In the genomic region with DNA sequence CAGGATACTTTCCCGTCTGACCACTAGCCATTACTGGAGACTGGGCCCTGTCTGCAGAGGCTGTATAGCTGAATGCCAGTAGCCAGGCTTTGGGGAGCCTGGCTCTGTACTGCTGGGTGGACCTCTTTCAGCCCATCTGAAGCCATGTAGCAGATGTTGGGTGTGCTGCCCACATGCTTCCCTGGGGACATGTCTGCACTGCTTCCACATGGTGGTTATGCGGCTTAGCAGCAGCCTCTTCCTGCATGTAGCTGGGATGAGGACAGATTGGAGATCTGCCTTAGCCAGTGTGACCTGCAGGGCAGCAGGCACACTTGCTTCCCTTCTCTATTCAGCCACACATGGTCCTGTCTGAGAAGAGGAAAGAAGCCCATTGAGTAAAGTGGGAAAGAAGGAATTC, we compare ENCODE assay signal across 35 mouse cellular contexts. TPM values are rescaled to one million over a fixed set of nuclear protein-coding genes. Genes with fewer than 3 reads are reported as not detected.
DNase-seq lines count a peak whose midpoint lies in the region; ATAC-seq and TF ChIP-seq lines count a peak whose summit lies in the region.
"Had no signal": no experiment of that assay in that cellular context is flagged by ENCODE, and none has a peak within 500 bp of the region (broad histone marks: within the 10 kb centered on the region; RNA-seq: fewer than 3 reads in every experiment).

No protein-coding gene starts in this region.

- peaks cover 63% of the 10 kb centered on the region for H3K36me3 ChIP-seq in embryonic facial prominence, embryonic 13.5 days
- H3K36me3 ChIP-seq in embryonic facial prominence, embryonic 10.5 days (replicated peaks): peaks cover 87% of the 10 kb centered on the region

- no peaks in the 10 kb centered on the region for H3K27me3 ChIP-seq in embryonic facial prominence, embryonic 13.5 days
- no peaks in the 10 kb centered on the region for H3K27me3 ChIP-seq in embryonic facial prominence, embryonic 10.5 days (replicated peaks; ENCODE audit: low read depth, poor library complexity, severe bottlenecking)
- H3K27me3 ChIP-seq: embryonic facial prominence, embryonic 15.5 days; forebrain, embryonic 12.5 days; forebrain, embryonic 15.5 days; heart, embryonic 13.5 days; hindbrain, embryonic 12.5 days had no signal

- H3K9me3 ChIP-seq in embryonic facial prominence, embryonic 13.5 days: no peaks in the 10 kb centered on the region
- no peaks in the 10 kb centered on the region for H3K9me3 ChIP-seq in embryonic facial prominence, embryonic 10.5 days
- H3K9me3 ChIP-seq: embryonic facial prominence, embryonic 15.5 days; forebrain, embryonic 12.5 days; forebrain, embryonic 15.5 days; heart, embryonic 10.5 days; heart, embryonic 13.5 days; hindbrain, embryonic 12.5 days had no signal

- no peak for TF ChIP-seq POLR2A in embryonic fibroblast, embryonic 13.5 days (IDR thresholded peaks at IDR 0.05; ENCODE audit: low read depth, low read length)

- H3K4me2 ChIP-seq in embryonic facial prominence, embryonic 13.5 days: no peak overlapping the region
- H3K4me2 ChIP-seq: embryonic facial prominence, embryonic 15.5 days; forebrain, embryonic 12.5 days; forebrain, embryonic 15.5 days; heart, embryonic 13.5 days; hindbrain, embryonic 12.5 days had no signal

- no peak for DNase-seq in embryonic facial prominence, embryonic 10.5 days (ENCODE audit: low spot score)
- no peak for DNase-seq in layer of hippocampus, adult 2 months (ENCODE audit: low spot score in 2 of 2)
- no peak for DNase-seq in layer of hippocampus, adult 18-20 months (ENCODE audit: low spot score in 2 of 2)
- DNase-seq in 3T3-L1 (ENCODE audit: low read depth, low spot score): peak; percentile 62
- DNase-seq in yolk sac, embryonic 10.5 days (ENCODE audit: low spot score): no peak
- no peak for DNase-seq in thymus, postnatal 4 days
- DNase-seq: adrenal gland, adult 8-10 months; adrenal gland, postnatal 25 days; B cell, adult 2 months; cerebellum, adult 11-12 months; cerebellum, adult 8-10 months; cerebellum, postnatal 10 days; cerebellum, postnatal 36 days; embryo, embryonic 11 days; gastrocnemius, postnatal 25 days; heart, adult 2 months; heart, postnatal 14 days had no signal

- peaks cover 12% of the 10 kb centered on the region; the same call in 1 of the 2 replicates for H3K4me1 ChIP-seq in embryonic facial prominence, embryonic 13.5 days
- H3K4me1 ChIP-seq in embryonic facial prominence, embryonic 10.5 days: no peaks in the 10 kb centered on the region
- H3K4me1 ChIP-seq in embryonic fibroblast, embryonic 13.5 days (ENCODE audit: control insufficient read depth, insufficient read depth, low read length): peaks cover 27% of the 10 kb centered on the region
- H3K4me1 ChIP-seq: forebrain, embryonic 12.5 days; heart, embryonic 10.5 days had no signal

- H3K9ac ChIP-seq in embryonic facial prominence, embryonic 13.5 days: 0 out of 2 replicates have a peak overlapping the region, but pooled peaks have one; percentile 27
- H3K9ac ChIP-seq: embryonic facial prominence, embryonic 15.5 days; forebrain, embryonic 12.5 days; forebrain, embryonic 15.5 days; heart, embryonic 13.5 days; hindbrain, embryonic 12.5 days had no signal

- WGBS in embryonic facial prominence, embryonic 13.5 days: 81% methylated on average over 2 of the region's 2 CpGs
- 83% methylated on average over 2 of the region's 2 CpGs for WGBS in embryonic facial prominence, embryonic 10.5 days

- no peak for ATAC-seq in embryonic facial prominence, embryonic 13.5 days (ENCODE audit: insufficient number of reproducible peaks, insufficient read depth, low FRiP score, low TSS enrichment, low read depth)
- ATAC-seq: activated CD4-positive, CD25-positive, alpha-beta regulatory T cell, adult 4 months; CD4-positive, CD25-positive, alpha-beta regulatory T cell, adult 4 months; forebrain, embryonic 15.5 days; hindbrain, postnatal 0 days; inflammation-experienced regulatory T-cells, adult 6 months had no signal

- TF ChIP-seq CTCF in layer of hippocampus, adult 2 months (conservative IDR thresholded peaks at IDR 0.05): no peak
- no peak for TF ChIP-seq CTCF in embryonic fibroblast, embryonic 13.5 days (IDR thresholded peaks at IDR 0.05; ENCODE audit: borderline replicate concordance, insufficient read depth, low read length)

- H3K4me3 ChIP-seq in embryonic facial prominence, embryonic 13.5 days: no peak overlapping the region
- no peak overlapping the region for H3K4me3 ChIP-seq in embryonic facial prominence, embryonic 10.5 days
- H3K4me3 ChIP-seq in layer of hippocampus, adult 2 months: no peak overlapping the region
- H3K4me3 ChIP-seq in embryonic fibroblast, embryonic 13.5 days (ENCODE audit: insufficient read depth, low read length): no peak overlapping the region
- H3K4me3 ChIP-seq: embryonic facial prominence, embryonic 15.5 days; erythroblast, embryonic 14.5 days; forebrain, embryonic 12.5 days; forebrain, embryonic 15.5 days; heart, adult 2 months; heart, embryonic 10.5 days; heart, embryonic 13.5 days; hindbrain, embryonic 12.5 days had no signal

- no peak overlapping the region for H3K27ac ChIP-seq in embryonic facial prominence, embryonic 13.5 days
- H3K27ac ChIP-seq in embryonic facial prominence, embryonic 10.5 days (replicated peaks): no peak overlapping the region
- peak overlapping the region; percentile 29 for H3K27ac ChIP-seq in layer of hippocampus, adult 2 months
- H3K27ac ChIP-seq in embryonic fibroblast, embryonic 13.5 days (ENCODE audit: insufficient read depth, low read length): peak overlapping the region; percentile 0; the same call in 1 of the 2 replicates
- H3K27ac ChIP-seq: embryonic facial prominence, embryonic 15.5 days; forebrain, embryonic 12.5 days; forebrain, embryonic 15.5 days; heart, adult 2 months; heart, embryonic 10.5 days; heart, embryonic 13.5 days; hindbrain, embryonic 12.5 days; hindbrain, postnatal 0 days had no signal

RNA-seq across cellular contexts. Expression of gene Ercc6, which starts 9.0 kb away (rescaled TPM):
- 24.3 and 25.0 TPM in 2 replicates for polyA plus RNA-seq in embryonic facial prominence, embryonic 13.5 days (2015; fragmentation: Nextera tagmentation; extraction: Ambion mirVana)
- 28.9 and 29.6 TPM in 2 replicates for polyA plus RNA-seq in embryonic facial prominence, embryonic 10.5 days (2016; fragmentation: Nextera tagmentation; extraction: Ambion mirVana)
- 10 to 100 TPM; 24.1 to 28.7 TPM for total RNA-seq in layer of hippocampus, adult 2 months (2021)
- 10 to 100 TPM; 20.8 to 24.9 TPM for total RNA-seq in layer of hippocampus, adult 18-20 months (2021)
- polyA plus RNA-seq in embryonic fibroblast, embryonic 13.5 days (2011; ENCODE audit: insufficient read length, low read depth, missing spikeins): 18.4 and 22.6 TPM in 2 replicates

RNA-seq across cellular contexts. Expression of gene Chat, which starts 56.5 kb away (rescaled TPM):
- 0.46 TPM in 1 of 2 replicates, not detected in the other for polyA plus RNA-seq in embryonic facial prominence, embryonic 13.5 days (2015; fragmentation: Nextera tagmentation; extraction: Ambion mirVana)
- polyA plus RNA-seq in embryonic facial prominence, embryonic 10.5 days (2016; fragmentation: Nextera tagmentation; extraction: Ambion mirVana): 0.36 and 0.39 TPM in 2 replicates
- total RNA-seq in layer of hippocampus, adult 2 months (2021): not detected
- not detected for total RNA-seq in layer of hippocampus, adult 18-20 months (2021)
- not detected in 2 replicates for polyA plus RNA-seq in embryonic fibroblast, embryonic 13.5 days (2011; ENCODE audit: insufficient read length, low read depth, missing spikeins)
- total RNA-seq: adrenal gland, adult 8-10 months; adrenal gland, postnatal 25 days; gastrocnemius, adult 8-10 months; gastrocnemius, postnatal 25 days; heart, adult 2 months; heart, postnatal 14 days; hematopoietic stem cell, adult 5-6 weeks; MEL had no signal
- polyA plus RNA-seq: activated CD4-positive, CD25-positive, alpha-beta regulatory T cell, adult 4 months; CD4-positive, CD25-positive, alpha-beta regulatory T cell, adult 4 months; embryonic facial prominence, embryonic 11.5 days; erythroblast, embryonic 14.5 days; gonadal fat pad, adult 2 months; inflammation-experienced regulatory T-cells, adult 6 months had no signal

RNA-seq across cellular contexts. Expression of gene Slc18a3, which starts 57.7 kb away (rescaled TPM):
- polyA plus RNA-seq in embryonic facial prominence, embryonic 13.5 days (2015; fragmentation: Nextera tagmentation; extraction: Ambion mirVana): 0.24 and 0.84 TPM in 2 replicates
- 0.45 and 2.2 TPM in 2 replicates for polyA plus RNA-seq in embryonic facial prominence, embryonic 10.5 days (2016; fragmentation: Nextera tagmentation; extraction: Ambion mirVana)
- not detected for total RNA-seq in layer of hippocampus, adult 2 months (2021)
- not detected for total RNA-seq in layer of hippocampus, adult 18-20 months (2021)
- not detected in 2 replicates for polyA plus RNA-seq in embryonic fibroblast, embryonic 13.5 days (2011; ENCODE audit: insufficient read length, low read depth, missing spikeins)
- total RNA-seq: adrenal gland, adult 8-10 months; adrenal gland, postnatal 25 days; gastrocnemius, adult 8-10 months; gastrocnemius, postnatal 25 days; heart, postnatal 14 days; hematopoietic stem cell, adult 5-6 weeks; MEL had no signal
- polyA plus RNA-seq: activated CD4-positive, CD25-positive, alpha-beta regulatory T cell, adult 4 months; CD4-positive, CD25-positive, alpha-beta regulatory T cell, adult 4 months; erythroblast, embryonic 14.5 days; gonadal fat pad, adult 2 months; inflammation-experienced regulatory T-cells, adult 6 months had no signal

Comparison
In these comparisons a context has a peak if more than half of its experiments do, and no peak if none do; other contexts are left out.
1. H3K27ac ChIP-seq: peak in layer of hippocampus, adult 2 months (single experiment) and embryonic fibroblast, embryonic 13.5 days (single experiment); none in embryonic facial prominence, embryonic 13.5 days (single experiment) and embryonic facial prominence, embryonic 10.5 days (single experiment).